Mouse (Mus musculus) olfactory bulb, adult 2 months (tissue): ENCODE results near the gene Btbd19. TPM values are rescaled to one million over a fixed set of nuclear protein-coding genes. Genes with fewer than 3 reads are reported as not detected.

Experiments
- H3K27ac ChIP-seq: fragments of 200-500 bp; 2 replicates; pipeline ENCODE4 v1.5.1; 2012; ENCODE audit warnings: low read depth, low read length; ENCODE audit not compliant: insufficient read depth
- H3K4me1 ChIP-seq: fragments of 200-500 bp; 2 replicates; pipeline ENCODE4 v1.6.1; 2012; ENCODE audit warnings: low read length; ENCODE audit not compliant: control insufficient read depth, insufficient read depth
- H3K4me3 ChIP-seq: fragments of 200-500 bp; 2 replicates; pipeline ENCODE4 v1.5.1; 2012; ENCODE audit warnings: mild to moderate bottlenecking, low read depth, low read length, moderate library complexity; ENCODE audit not compliant: insufficient read depth
- CTCF ChIP-seq: fragments of 200-500 bp; IDR thresholded peaks from 2 replicates; pipeline ENCODE4 v1.5.1; 2012; ENCODE audit warnings: low read depth, mild to moderate bottlenecking, low read length, moderate library complexity; ENCODE audit not compliant: insufficient read depth
- POLR2A ChIP-seq: fragments of 200-500 bp; IDR thresholded peaks from 2 replicates; pipeline ENCODE4 v1.6.1; 2012; ENCODE audit warnings: mild to moderate bottlenecking, low read depth, low read length, moderate library complexity; ENCODE audit not compliant: insufficient read depth
- WGBS: fragments of 180-500 bp; shearing (Covaris S2); methylation state at CpG from one replicate; pipeline ENCODE4 v1.1.7; 2018; 5-methylcytosine and 5-hydroxymethylcytosine counted together
- polyA plus RNA-seq: library from polyadenylated mRNA; stranded (reverse); fragments of >200 nt; gene quantifications from 2 replicates; pipeline ENCODE4 v1.2.4, GENCODE M21; 2012; ENCODE audit warnings: low replicate concordance; ENCODE audit not compliant: missing spikeins, insufficient read depth, insufficient read length

Gene Btbd19
- not detected in 2 replicates for polyA plus RNA-seq

GRCm38 (mm10) chr4:117125348-117125909 lies at the start of gene Btbd19:
Gene Btbd19 (minus strand): TSS chr4:117125725.
- no peak within 1 kb of the TSS for H3K4me3 ChIP-seq
- 27% methylated on average over 8 of the region's 8 CpGs for WGBS
- TF ChIP-seq CTCF (no peak), POLR2A (no peak)
- peak within 1 kb of the TSS; percentile 71 for H3K27ac ChIP-seq
- H3K4me1 ChIP-seq, result peaks cover 30% of the 10 kb centered on the region

DNA sequence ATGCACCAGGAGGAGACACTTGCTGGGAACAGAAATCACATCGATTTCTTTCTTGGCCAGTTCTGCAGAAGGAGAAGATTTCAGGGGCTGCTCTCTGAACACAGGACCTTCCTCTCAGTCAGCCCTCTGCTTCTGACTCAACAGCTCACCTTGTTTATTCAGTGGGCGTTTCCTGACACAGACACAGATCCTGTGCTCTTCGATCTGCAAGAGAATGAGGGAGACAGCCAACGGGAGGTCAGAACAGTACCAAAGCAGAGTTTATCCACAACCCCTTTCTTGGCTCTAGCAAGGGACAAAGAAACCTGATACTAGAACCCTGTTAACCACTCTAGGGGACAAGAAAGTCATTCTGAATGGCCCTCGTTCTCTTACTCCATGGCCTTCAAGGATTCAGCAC lies 44.4 kb upstream of the Btbd19 start:
- TF ChIP-seq CTCF (no peak), POLR2A (no peak)
- no peak overlapping the region for H3K4me3 ChIP-seq
- H3K27ac ChIP-seq, result no peak overlapping the region
- WGBS, result 92% methylated on average over 5 of the region's 5 CpGs
- no peaks in the 10 kb centered on the region for H3K4me1 ChIP-seq

DNA sequence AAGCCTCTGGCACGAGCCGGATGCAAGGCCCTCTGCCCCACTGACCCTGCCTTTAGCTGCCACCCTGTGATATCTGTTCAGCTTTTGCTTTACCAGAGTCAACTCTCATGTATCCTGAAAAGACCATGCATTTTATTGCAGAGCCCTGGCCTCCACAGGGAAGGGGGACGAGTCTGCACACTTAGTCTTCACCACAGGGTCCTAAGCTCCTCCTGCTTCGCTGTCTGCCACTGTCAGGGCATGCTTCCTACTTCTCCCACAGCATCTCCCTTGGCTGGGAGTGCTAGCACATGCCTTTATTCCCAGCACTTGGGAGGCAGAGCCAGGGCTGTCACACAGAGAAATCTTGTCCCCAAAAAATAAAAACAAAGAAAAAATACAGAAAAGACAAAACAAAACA lies 35.7 kb upstream of the Btbd19 start:
- no peak overlapping the region for H3K27ac ChIP-seq
- 73% methylated on average over 4 of the region's 4 CpGs for WGBS
- TF ChIP-seq CTCF (no peak), POLR2A (no peak)
- H3K4me1 ChIP-seq, result no peaks in the 10 kb centered on the region
- H3K4me3 ChIP-seq, result no peak overlapping the region

- 76% methylated on average over 10 of the region's 10 CpGs for WGBS
- H3K4me1 ChIP-seq, result no peaks in the 10 kb centered on the region
- TF ChIP-seq POLR2A (no peak), CTCF (no peak)
- no peak overlapping the region for H3K27ac ChIP-seq
- H3K4me3 ChIP-seq, result no peak overlapping the region
Observed at GRCm38 (mm10) chr4:117159666-117160065, 34.1 kb upstream of the Btbd19 start.

DNA sequence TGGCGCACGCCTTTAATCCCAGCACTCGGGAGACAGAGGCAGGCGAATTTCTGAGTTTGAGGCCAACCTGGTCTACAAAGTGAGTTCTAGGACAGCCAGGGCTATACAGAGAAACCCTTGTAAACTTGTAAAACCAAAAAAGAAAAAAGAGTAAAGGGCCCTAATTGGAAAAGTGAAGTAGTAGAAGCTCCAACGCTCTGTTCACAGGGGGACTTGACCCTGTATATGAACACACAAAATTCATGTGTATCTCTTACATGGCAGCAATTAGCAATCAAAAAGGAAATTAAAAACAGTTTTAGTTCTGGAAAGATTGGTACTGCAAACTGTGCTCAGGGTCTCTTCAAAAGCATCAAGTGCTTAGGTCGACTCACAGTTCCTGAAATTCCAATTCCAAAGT lies 30.8 kb upstream of the Btbd19 start:
- WGBS, result 23% methylated on average over 6 of the region's 6 CpGs
- no peak overlapping the region for H3K27ac ChIP-seq
- H3K4me1 ChIP-seq, result no peaks in the 10 kb centered on the region
- H3K4me3 ChIP-seq, result peak overlapping the region; percentile 59; the same call in 1 of the 2 replicates
- TF ChIP-seq CTCF (no peak), POLR2A (no peak)

DNA sequence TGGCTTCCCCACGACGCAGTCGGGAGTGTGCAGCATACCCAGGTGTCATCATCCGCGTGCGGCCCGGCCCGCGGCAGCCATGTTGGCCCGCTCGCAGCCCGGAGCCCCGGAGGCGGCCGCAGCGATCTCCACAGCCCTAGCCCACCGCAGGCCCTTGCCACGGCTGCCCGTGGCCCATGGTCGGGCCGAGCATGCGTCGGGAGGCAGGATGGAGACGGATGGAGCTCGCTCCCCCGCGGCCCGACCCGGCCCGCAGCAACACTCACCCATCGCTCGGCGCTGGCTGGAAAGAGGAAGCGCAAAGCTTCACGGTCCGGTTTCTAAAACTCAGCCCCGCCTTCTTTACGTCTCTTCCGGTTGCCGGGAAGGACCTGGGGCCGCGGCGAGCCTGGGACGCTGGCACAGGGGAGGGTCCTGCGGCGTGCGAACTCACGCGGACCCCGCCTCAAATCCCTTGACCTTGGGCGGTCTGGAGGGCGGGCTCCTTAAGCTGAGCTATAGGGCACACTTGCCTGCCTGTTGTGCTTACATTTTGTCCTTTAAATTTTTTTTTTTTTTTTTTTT lies 30.3 kb upstream of the Btbd19 start, which contains the start of gene Rps8:
Gene Rps8, minus strand, starts transcription at position 452 of the 564 bp plus-strand sequence.
- Histone ChIP-seq H3K4me1 (no peaks in the 10 kb centered on the region), H3K27ac (peak within 1 kb of the TSS; percentile 23; the same call in 1 of the 2 replicates), H3K4me3 (peak within 1 kb of the TSS; percentile 59)
- whole genome bisulfite sequencing, result under 1% methylated on average over 52 of the region's 52 CpGs
- TF ChIP-seq CTCF (no peak), POLR2A (peak; percentile 96)

- peak overlapping the region; percentile 23; the same call in 1 of the 2 replicates for H3K27ac ChIP-seq
- under 1% methylated on average over 44 of the region's 44 CpGs for WGBS
- peak overlapping the region; percentile 59 for H3K4me3 ChIP-seq
- TF ChIP-seq POLR2A, result no peak
- no peak for TF ChIP-seq CTCF
- H3K4me1 ChIP-seq, result no peaks in the 10 kb centered on the region
Observed at GRCm38 (mm10) chr4:117155020-117155791, 29.7 kb upstream of the Btbd19 start.

GRCm38 (mm10) chr4:117152714-117153113 lies 27.2 kb upstream of the Btbd19 start:
- H3K27ac ChIP-seq, result no peak overlapping the region
- no peak overlapping the region for H3K4me3 ChIP-seq
- 72% methylated on average over 5 of the region's 5 CpGs for WGBS
- TF ChIP-seq POLR2A (no peak), CTCF (no peak)
- no peaks in the 10 kb centered on the region for H3K4me1 ChIP-seq

DNA sequence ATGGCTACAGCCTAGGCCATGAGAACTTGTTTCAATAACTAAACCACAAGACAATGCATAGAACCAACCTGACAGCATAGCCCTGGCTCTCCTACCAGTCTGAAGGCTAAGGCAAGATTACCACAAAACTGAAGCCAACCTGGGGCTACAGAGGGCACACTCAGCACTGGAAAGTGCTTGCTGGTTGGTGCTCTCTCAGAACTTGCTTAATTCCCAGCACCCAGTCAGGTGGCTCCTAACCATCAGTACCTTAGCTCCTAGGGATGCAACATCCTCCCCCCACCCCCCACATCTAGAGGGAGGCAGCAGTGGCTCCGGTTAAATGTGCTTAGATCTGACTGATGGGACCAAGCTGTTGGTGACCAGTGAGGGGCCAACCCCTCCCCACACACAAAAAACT lies 25.9 kb upstream of the Btbd19 start:
- Histone ChIP-seq H3K27ac (no peak overlapping the region), H3K4me1 (no peaks in the 10 kb centered on the region), H3K4me3 (no peak overlapping the region)
- TF ChIP-seq POLR2A, result no peak
- no peak for TF ChIP-seq CTCF
- 70% methylated on average over 1 of the region's 1 CpGs for WGBS

DNA sequence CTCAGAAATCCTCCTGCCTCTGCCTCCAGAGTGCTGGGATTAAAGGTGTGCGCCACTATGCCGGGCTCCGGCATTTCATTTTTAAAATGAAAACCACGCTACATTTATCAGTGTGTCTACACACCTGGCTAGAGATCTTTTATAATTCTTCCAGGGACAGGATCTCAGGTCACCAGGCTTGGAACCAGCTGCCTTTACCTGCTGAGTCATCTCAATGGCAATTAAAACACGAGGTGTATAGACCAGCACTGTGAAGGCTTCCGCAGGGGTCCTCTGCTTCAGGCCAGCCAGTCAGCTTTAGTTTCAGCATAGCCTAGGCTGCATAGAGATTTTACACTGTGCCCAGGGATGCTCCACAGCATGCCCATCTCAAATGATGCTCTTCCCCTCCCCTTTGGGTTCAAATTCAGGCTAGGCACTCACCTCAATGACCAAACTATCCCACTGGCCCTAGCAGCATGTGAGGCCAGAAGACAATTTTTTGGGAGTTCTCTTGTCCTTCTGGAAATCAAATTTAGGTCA lies 24.7 kb upstream of the Btbd19 start:
- H3K4me1 ChIP-seq, result no peaks in the 10 kb centered on the region
- H3K27ac ChIP-seq, result no peak overlapping the region
- 88% methylated on average over 6 of the region's 6 CpGs for WGBS
- TF ChIP-seq POLR2A, result no peak
- TF ChIP-seq CTCF, result no peak
- no peak overlapping the region for H3K4me3 ChIP-seq
